Mouse (Mus musculus) liver, embryonic 15.5 days (tissue): ENCODE measurements around the gene Slc22a14. TPM values are rescaled to one million over a fixed set of nuclear protein-coding genes. Genes with fewer than 3 reads are reported as not detected.
"Not testable (repeated sequence)": the region's sequence is repeated elsewhere in the genome, so short reads cannot be mapped to it uniquely, and the experiment has no call there.

Experiments used
- ATAC-seq: fragments of 200-750 bp; cut with Nextera tagmentation; 2 replicates; pipeline ENCODE4 v1.8.0; 2017; ENCODE audit warnings: moderate number of reproducible peaks, mild to moderate bottlenecking, moderate library complexity; ENCODE audit not compliant: insufficient read depth
- H3K27ac ChIP-seq: fragments of 300-500 bp; sonication (generic); replicated peaks from 2 replicates; pipeline ENCODE4 v1.5.1; 2015; ENCODE audit warnings: mild to moderate bottlenecking, inconsistent platforms
- H3K27me3 ChIP-seq: fragments of 300-500 bp; sonication (generic); 2 replicates; pipeline ENCODE4 v1.6.1; 2015; ENCODE audit warnings: mild to moderate bottlenecking, inconsistent platforms
- H3K36me3 ChIP-seq: fragments of 300-500 bp; sonication (generic); replicated peaks from 2 replicates; pipeline ENCODE4 v1.6.1; 2015; ENCODE audit warnings: moderate library complexity, mild to moderate bottlenecking, inconsistent platforms
- H3K4me1 ChIP-seq: fragments of 300-500 bp; sonication (generic); replicated peaks from 2 replicates; pipeline ENCODE4 v1.6.1; 2015; ENCODE audit warnings: inconsistent platforms
- H3K4me2 ChIP-seq: fragments of 300-500 bp; sonication (generic); 2 replicates; pipeline ENCODE4 v1.6.1; 2015; ENCODE audit warnings: moderate library complexity, mild to moderate bottlenecking, inconsistent platforms
- H3K4me3 ChIP-seq: fragments of 300-500 bp; sonication (generic); replicated peaks from 2 replicates; pipeline ENCODE4 v1.5.1; 2015; ENCODE audit warnings: mild to moderate bottlenecking, inconsistent platforms
- H3K9ac ChIP-seq: fragments of 300-500 bp; sonication (generic); 2 replicates; pipeline ENCODE4 v1.6.1; 2015; ENCODE audit warnings: moderate library complexity, mild to moderate bottlenecking, inconsistent platforms
- H3K9me3 ChIP-seq: fragments of 300-500 bp; sonication (generic); replicated peaks from 2 replicates; pipeline ENCODE4 v1.6.1; 2016; ENCODE audit warnings: inconsistent platforms
- WGBS: fragments of 180-500 bp; shearing (Covaris S2); methylation state at CpG from one replicate; pipeline ENCODE4 v1.1.7; 2015; ENCODE audit warnings: mixed read lengths; ENCODE audit not compliant: insufficient replicate concordance; 5-methylcytosine and 5-hydroxymethylcytosine counted together
- polyA plus RNA-seq: library from polyadenylated mRNA; unstranded; fragments of >200 nt; fragmentation: Nextera tagmentation; extraction: Ambion mirVana; gene quantifications from 2 replicates; pipeline ENCODE4 v1.2.1, GENCODE M21; 2015

The Slc22a14 gene
- polyA plus RNA-seq, 1 experiment from 2014 or later: 0.07 TPM

- no peak overlapping the region for H3K4me2 ChIP-seq
- no peaks in the 10 kb centered on the region for H3K9me3 ChIP-seq
- peaks cover 24% of the 10 kb centered on the region for H3K36me3 ChIP-seq
- ATAC-seq: peak; percentile 73
- no peaks in the 10 kb centered on the region for H3K27me3 ChIP-seq
- no peak overlapping the region for H3K4me3 ChIP-seq
- 32% methylated on average over 5 of the region's 5 CpGs for WGBS
- peaks cover 9% of the 10 kb centered on the region for H3K4me1 ChIP-seq
- H3K27ac ChIP-seq: 0 out of 2 replicates have a peak overlapping the region, but pooled peaks have one; percentile 2
- H3K9ac ChIP-seq: no peak overlapping the region
Observed at GRCm38 (mm10) chr9:119280894-119281682, 84.3 kb downstream of the Slc22a14 start.

- Histone ChIP-seq H3K4me3 (no peak overlapping the region), H3K36me3 (peaks cover 13% of the 10 kb centered on the region), H3K9me3 (no peaks in the 10 kb centered on the region), H3K4me2 (no peak overlapping the region), H3K4me1 (peaks cover 9% of the 10 kb centered on the region), H3K27ac (no peak overlapping the region), H3K9ac (no peak overlapping the region), H3K27me3 (no peaks in the 10 kb centered on the region)
- no peak for ATAC-seq
- WGBS: 86% methylated on average over 5 of the region's 5 CpGs
Observed at GRCm38 (mm10) chr9:119278031-119278430, 87.3 kb downstream of the Slc22a14 start.

GRCm38 (mm10) chr9:119276321-119276720 lies 89.0 kb downstream of the Slc22a14 start:
- H3K27ac ChIP-seq: no peak overlapping the region
- WGBS: 80% methylated on average over 7 of the region's 7 CpGs
- H3K9ac ChIP-seq: no peak overlapping the region
- no peaks in the 10 kb centered on the region for H3K9me3 ChIP-seq
- ATAC-seq: no peak
- no peaks in the 10 kb centered on the region for H3K27me3 ChIP-seq
- peaks cover 5% of the 10 kb centered on the region for H3K36me3 ChIP-seq
- no peak overlapping the region for H3K4me2 ChIP-seq
- no peak overlapping the region for H3K4me3 ChIP-seq
- peaks cover 5% of the 10 kb centered on the region for H3K4me1 ChIP-seq

- H3K9me3 ChIP-seq, H3K9ac ChIP-seq, H3K4me3 ChIP-seq, H3K4me2 ChIP-seq, H3K27me3 ChIP-seq, H3K4me1 ChIP-seq, ATAC-seq, H3K27ac ChIP-seq, H3K36me3 ChIP-seq: not testable (repeated sequence)
- 79% methylated on average over 5 of the region's 5 CpGs for WGBS
Observed at GRCm38 (mm10) chr9:119274814-119275213, 90.5 kb downstream of the Slc22a14 start.

DNA sequence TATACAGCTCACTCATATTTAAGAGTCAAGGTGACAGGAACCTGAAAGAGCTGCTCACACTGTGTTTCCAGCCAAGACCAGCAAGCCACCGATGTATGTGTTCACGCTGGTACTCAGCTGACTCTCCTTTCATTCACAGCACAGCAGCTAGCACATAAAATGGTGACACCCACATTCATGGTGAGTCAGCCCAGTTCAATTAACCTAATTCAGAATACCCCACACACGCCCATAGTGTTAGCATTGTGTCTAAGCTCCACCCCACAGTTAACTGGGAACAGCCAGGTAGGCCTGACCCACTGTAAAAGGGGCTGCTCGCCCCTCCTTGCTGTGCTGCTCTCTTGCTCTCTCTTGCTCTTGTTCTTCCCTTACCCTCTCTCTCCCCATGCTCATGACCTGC lies 93.9 kb downstream of the Slc22a14 start:
- no peak overlapping the region for H3K9ac ChIP-seq
- H3K4me1 ChIP-seq: no peaks in the 10 kb centered on the region
- H3K4me2 ChIP-seq: no peak overlapping the region
- H3K4me3 ChIP-seq: no peak overlapping the region
- ATAC-seq: no peak
- no peaks in the 10 kb centered on the region for H3K9me3 ChIP-seq
- no peaks in the 10 kb centered on the region for H3K27me3 ChIP-seq
- H3K27ac ChIP-seq: no peak overlapping the region
- peaks cover 27% of the 10 kb centered on the region for H3K36me3 ChIP-seq
- 73% methylated on average over 4 of the region's 4 CpGs for WGBS

GRCm38 (mm10) chr9:119268588-119269145 lies 96.7 kb downstream of the Slc22a14 start:
- Histone ChIP-seq H3K4me3 (no peak overlapping the region), H3K4me1 (no peaks in the 10 kb centered on the region), H3K9ac (no peak overlapping the region), H3K27ac (no peak overlapping the region), H3K36me3 (peaks cover 45% of the 10 kb centered on the region), H3K9me3 (no peaks in the 10 kb centered on the region), H3K4me2 (no peak overlapping the region), H3K27me3 (no peaks in the 10 kb centered on the region)
- no peak for ATAC-seq
- 82% methylated on average over 11 of the region's 11 CpGs for WGBS

DNA sequence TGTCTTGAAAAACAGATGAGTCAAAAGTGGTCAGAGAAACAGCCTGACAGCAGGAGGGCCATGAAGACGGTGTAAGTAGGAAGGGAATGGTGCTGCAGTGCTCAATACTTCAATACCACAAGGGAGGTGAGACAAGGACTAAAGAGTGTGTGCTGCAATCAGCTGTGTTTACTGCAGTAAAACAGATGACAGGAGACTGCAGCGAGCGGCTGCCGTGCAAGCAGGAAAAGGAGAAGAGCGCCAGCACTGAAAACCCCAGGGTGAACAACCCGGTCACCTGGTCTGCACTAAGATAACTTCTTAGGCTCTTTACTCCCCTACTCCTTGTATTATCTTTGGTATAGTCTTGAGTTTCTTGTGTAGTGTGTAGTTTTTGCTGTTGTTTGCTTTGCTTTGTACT lies 97.2 kb downstream of the Slc22a14 start:
- Histone ChIP-seq H3K27ac (no peak overlapping the region), H3K4me3 (no peak overlapping the region), H3K9me3 (no peaks in the 10 kb centered on the region), H3K27me3 (no peaks in the 10 kb centered on the region), H3K36me3 (peaks cover 48% of the 10 kb centered on the region), H3K4me1 (no peaks in the 10 kb centered on the region), H3K4me2 (no peak overlapping the region), H3K9ac (no peak overlapping the region)
- ATAC-seq: no peak
- WGBS: 86% methylated on average over 6 of the region's 6 CpGs

- H3K4me3 ChIP-seq, H3K9me3 ChIP-seq, H3K9ac ChIP-seq, H3K27me3 ChIP-seq, H3K4me2 ChIP-seq, H3K27ac ChIP-seq, ATAC-seq, H3K4me1 ChIP-seq: not testable (repeated sequence)
- WGBS: 82% methylated on average over 5 of the region's 5 CpGs
- H3K36me3 ChIP-seq: peaks cover 57% of the 10 kb centered on the region
Observed at GRCm38 (mm10) chr9:119266121-119266395, 99.3 kb downstream of the Slc22a14 start.

DNA sequence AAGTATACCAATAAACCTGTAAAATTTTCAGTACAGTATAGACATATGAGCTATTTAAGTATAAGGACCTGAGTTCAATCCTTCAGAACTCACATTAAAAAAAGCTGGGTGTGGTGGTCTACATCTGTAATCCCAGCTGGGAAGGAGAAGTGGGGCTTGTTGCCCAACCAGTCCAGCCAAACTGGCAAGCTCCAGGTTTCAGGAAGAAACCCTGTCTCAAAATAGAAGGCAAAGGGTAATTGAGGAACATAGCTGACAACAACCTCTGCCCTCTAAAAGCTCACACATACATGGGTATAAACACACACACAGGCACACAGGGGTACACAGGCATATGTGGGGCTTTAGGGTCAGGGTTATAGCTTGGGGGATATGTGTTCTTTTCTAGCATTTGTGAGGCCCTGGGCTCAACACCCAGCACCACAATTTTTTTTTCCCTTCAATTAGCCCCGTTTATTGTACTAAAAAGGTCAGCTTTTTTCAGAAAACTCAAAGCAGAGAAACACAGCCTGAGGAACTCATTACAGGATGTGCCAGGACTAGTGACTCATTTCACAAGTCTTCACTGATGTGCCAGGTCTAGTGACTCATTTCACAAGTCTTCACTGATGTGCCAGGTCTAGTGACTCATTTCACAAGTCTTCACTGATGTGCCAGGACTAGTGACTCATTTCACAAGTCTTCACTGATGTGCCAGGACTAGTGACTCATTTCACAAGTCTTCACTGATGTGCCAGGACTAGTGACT lies 99.8 kb downstream of the Slc22a14 start:
- H3K27ac ChIP-seq, H3K27me3 ChIP-seq, H3K9ac ChIP-seq, H3K4me2 ChIP-seq, H3K4me1 ChIP-seq, H3K9me3 ChIP-seq, ATAC-seq, H3K4me3 ChIP-seq: not testable (repeated sequence)
- H3K36me3 ChIP-seq: peaks cover 57% of the 10 kb centered on the region
- WGBS: 65% methylated on average over 1 of the region's 1 CpGs

DNA sequence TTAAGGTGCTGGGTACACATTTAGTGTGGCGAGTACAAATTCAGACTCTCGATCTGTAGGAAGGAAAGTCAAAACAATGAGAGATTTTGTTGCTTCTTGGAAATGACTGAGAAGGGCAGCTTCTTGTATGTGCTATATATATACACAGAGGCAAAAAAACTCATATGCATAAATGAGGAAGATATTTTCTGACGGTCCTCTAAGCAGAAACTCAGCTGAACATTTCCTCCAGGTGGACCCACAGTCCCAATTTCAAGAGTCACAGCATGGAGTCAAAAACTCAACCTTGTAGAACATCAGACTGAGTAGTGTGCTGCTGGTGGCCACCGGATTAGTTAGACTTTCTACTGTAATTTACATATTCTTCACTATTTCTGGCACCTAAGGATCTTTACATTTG lies 102.3 kb downstream of the Slc22a14 start:
- Histone ChIP-seq H3K9me3 (no peaks in the 10 kb centered on the region), H3K27ac (no peak overlapping the region), H3K4me3 (no peak overlapping the region), H3K4me1 (no peaks in the 10 kb centered on the region), H3K9ac (no peak overlapping the region), H3K4me2 (no peak overlapping the region), H3K36me3 (peaks cover 63% of the 10 kb centered on the region), H3K27me3 (no peaks in the 10 kb centered on the region)
- 74% methylated on average over 4 of the region's 4 CpGs for WGBS
- no peak for ATAC-seq

GRCm38 (mm10) chr9:119260825-119261224 lies 104.5 kb downstream of the Slc22a14 start:
- no peak overlapping the region for H3K4me2 ChIP-seq
- WGBS: 85% methylated on average over 2 of the region's 2 CpGs

More at GRCm38 (mm10) chr9:119260825-119261224, 104.5 kb downstream of the Slc22a14 start:
- no peak for ATAC-seq
- Histone ChIP-seq H3K9ac (no peak overlapping the region), H3K36me3 (peaks cover 60% of the 10 kb centered on the region), H3K27ac (no peak overlapping the region), H3K9me3 (no peaks in the 10 kb centered on the region), H3K4me3 (no peak overlapping the region), H3K27me3 (no peaks in the 10 kb centered on the region), H3K4me1 (no peaks in the 10 kb centered on the region)
